Mouse (Mus musculus): ENCODE measurements at regions not wholly inside any gene's neighbourhood (a gene's known extent, or its start where the extent isn't known, plus 50 kb on each side); places are given as distances from the start of the nearest gene placed in this dataset.

GRCm38 (mm10) chr3:120123155-120123554, 338.9 kb upstream of the Ptbp2 start:
- DNase-seq = no peak

GRCm38 (mm10) chr3:120083171-120083932, 299.1 kb upstream of the Ptbp2 start:
- DNase-seq = no peak

- no peak for DNase-seq
These were observed 289.3 kb upstream of the Ptbp2 start for GRCm38 (mm10) chr3:120073528-120073927.

- DNase-seq = no peak
These were observed 281.4 kb upstream of the Ptbp2 start for GRCm38 (mm10) chr3:120065714-120066113.

- no peak for DNase-seq
These were observed 280.7 kb upstream of the Ptbp2 start for GRCm38 (mm10) chr3:120064854-120065480.

GRCm38 (mm10) chr3:120062264-120062663, 278.0 kb upstream of the Ptbp2 start:
- DNase-seq = no peak

- DNase-seq = no peak
These were observed 275.7 kb upstream of the Ptbp2 start for GRCm38 (mm10) chr3:120059959-120060358.

- no peak for DNase-seq
These were observed 271.2 kb upstream of the Ptbp2 start for GRCm38 (mm10) chr3:120055216-120056154.

GRCm38 (mm10) chr3:120047238-120047637, 263.0 kb upstream of the Ptbp2 start:
- DNase-seq = no peak

GRCm38 (mm10) chr3:120037526-120037925, 253.3 kb upstream of the Ptbp2 start:
- DNase-seq = no peak

- no peak for DNase-seq
These were observed 235.8 kb upstream of the Ptbp2 start for GRCm38 (mm10) chr3:120019826-120020683.

- DNase-seq = no peak
These were observed 231.1 kb upstream of the Ptbp2 start for GRCm38 (mm10) chr3:120015376-120015775.

- DNase-seq = no peak
These were observed 227.6 kb upstream of the Ptbp2 start for GRCm38 (mm10) chr3:120011861-120012260.

GRCm38 (mm10) chr3:120008110-120008509, 223.8 kb upstream of the Ptbp2 start:
- DNase-seq = no peak

GRCm38 (mm10) chr3:120004588-120004987, 220.3 kb upstream of the Ptbp2 start:
- no peak for DNase-seq

GRCm38 (mm10) chr3:120000281-120000680, 216.0 kb upstream of the Ptbp2 start:
- DNase-seq = no peak

- no peak for DNase-seq
These were observed 212.2 kb upstream of the Ptbp2 start for GRCm38 (mm10) chr3:119996258-119996988.

- peak; percentile 29 to 39 for DNase-seq
These were observed 211.5 kb upstream of the Ptbp2 start for GRCm38 (mm10) chr3:119995781-119996180.

- DNase-seq = no peak
These were observed 203.1 kb upstream of the Ptbp2 start for GRCm38 (mm10) chr3:119987245-119987852.

GRCm38 (mm10) chr3:119977349-119977748, 193.1 kb upstream of the Ptbp2 start:
- DNase-seq = no peak

- DNase-seq = no peak
These were observed 192.1 kb upstream of the Ptbp2 start for GRCm38 (mm10) chr3:119976363-119976762.

Measured in layer of hippocampus, postnatal 36 days (tissue).